Mouse (Mus musculus) forebrain, embryonic 10.5 days (tissue): ENCODE data around the gene Gar1. TPM values are rescaled to one million over a fixed set of nuclear protein-coding genes. Genes with fewer than 3 reads are reported as not detected.

Experiments
- DNase-seq: peaks from one replicate; pipeline ENCODE4 v3.0.0-alpha.2; 2017; ENCODE audit warnings: low spot score; ENCODE audit errors: extremely low spot score
- H3K27ac ChIP-seq: fragments of 300-500 bp; sonication (generic); 2 replicates; pipeline ENCODE4 v1.5.1; 2016; ENCODE audit warnings: mild to moderate bottlenecking
- H3K27me3 ChIP-seq: fragments of 300-500 bp; sonication (generic); 2 replicates; pipeline ENCODE4 v1.6.1; 2016; ENCODE audit warnings: mild to moderate bottlenecking; ENCODE audit not compliant: poor library complexity, severe bottlenecking
- H3K36me3 ChIP-seq: fragments of 300-500 bp; sonication (generic); replicated peaks from 2 replicates; pipeline ENCODE4 v1.6.1; 2016; ENCODE audit warnings: mild to moderate bottlenecking, moderate library complexity
- H3K4me1 ChIP-seq: fragments of 300-500 bp; sonication (generic); 2 replicates; pipeline ENCODE4 v1.6.1; 2016
- H3K4me3 ChIP-seq: fragments of 300-500 bp; sonication (generic); 2 replicates; pipeline ENCODE4 v1.5.1; 2016; ENCODE audit warnings: mild to moderate bottlenecking, moderate library complexity
- H3K9me3 ChIP-seq: fragments of 300-500 bp; sonication (generic); 2 replicates; pipeline ENCODE4 v1.6.1; 2016; ENCODE audit warnings: mild to moderate bottlenecking, moderate library complexity
- WGBS: fragments of 180-500 bp; shearing (Covaris S2); methylation state at CpG from one replicate; pipeline ENCODE4 v1.1.7; 2016; 5-methylcytosine and 5-hydroxymethylcytosine counted together
- polyA plus RNA-seq: library from polyadenylated mRNA; unstranded; fragments of >200 nt; fragmentation: Nextera tagmentation; extraction: Ambion mirVana; gene quantifications from 2 replicates; pipeline ENCODE4 v1.2.1, GENCODE M21; 2016

The Gar1 gene
- polyA plus RNA-seq, 1 experiment from 2014 or later, result 112 TPM

GRCm38 (mm10) chr3:129797341-129797740, 33.9 kb downstream of the Gar1 start:
- no peaks in the 10 kb centered on the region for H3K36me3 ChIP-seq
- no peak for DNase-seq
- H3K9me3 ChIP-seq, result no peaks in the 10 kb centered on the region
- 88% methylated on average over 5 of the region's 5 CpGs for WGBS
- H3K4me1 ChIP-seq, result no peaks in the 10 kb centered on the region
- H3K4me3 ChIP-seq, result no peak overlapping the region
- no peaks in the 10 kb centered on the region for H3K27me3 ChIP-seq
- H3K27ac ChIP-seq, result no peak overlapping the region

- DNase-seq, result no peak
- Histone ChIP-seq H3K9me3 (no peaks in the 10 kb centered on the region), H3K4me1 (peaks cover 9% of the 10 kb centered on the region), H3K4me3 (no peak overlapping the region), H3K27ac (no peak overlapping the region), H3K36me3 (no peaks in the 10 kb centered on the region), H3K27me3 (no peaks in the 10 kb centered on the region)
- WGBS, result 91% methylated on average over 5 of the region's 5 CpGs
These were observed 37.4 kb downstream of the Gar1 start for GRCm38 (mm10) chr3:129793801-129794200.

DNA sequence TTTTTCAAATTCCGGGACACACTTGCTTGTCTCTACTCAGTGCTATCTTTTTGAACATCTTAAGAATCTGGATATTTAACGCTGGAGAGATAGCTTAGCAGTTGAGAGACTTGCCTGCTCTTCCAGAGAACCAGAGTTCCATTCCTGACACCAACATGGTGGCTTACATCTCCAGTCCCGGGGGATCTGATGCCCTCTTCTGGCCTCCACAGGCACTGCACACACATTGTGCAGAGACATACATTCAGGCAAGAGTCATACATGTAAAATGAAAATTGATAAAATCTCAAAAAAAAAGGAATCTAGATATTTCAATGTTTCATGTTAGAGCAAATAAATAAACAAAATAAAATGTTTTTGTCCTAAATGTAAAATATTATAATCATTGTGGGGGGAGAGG, 48.5 kb downstream of the Gar1 start:
- no peak for DNase-seq
- Histone ChIP-seq H3K36me3 (no peaks in the 10 kb centered on the region), H3K27ac (no peak overlapping the region), H3K4me3 (no peak overlapping the region), H3K4me1 (peaks cover 6% of the 10 kb centered on the region; the same call in 1 of the 2 replicates), H3K9me3 (no peaks in the 10 kb centered on the region), H3K27me3 (no peaks in the 10 kb centered on the region)
- 94% methylated on average over 3 of the region's 3 CpGs for WGBS

DNA sequence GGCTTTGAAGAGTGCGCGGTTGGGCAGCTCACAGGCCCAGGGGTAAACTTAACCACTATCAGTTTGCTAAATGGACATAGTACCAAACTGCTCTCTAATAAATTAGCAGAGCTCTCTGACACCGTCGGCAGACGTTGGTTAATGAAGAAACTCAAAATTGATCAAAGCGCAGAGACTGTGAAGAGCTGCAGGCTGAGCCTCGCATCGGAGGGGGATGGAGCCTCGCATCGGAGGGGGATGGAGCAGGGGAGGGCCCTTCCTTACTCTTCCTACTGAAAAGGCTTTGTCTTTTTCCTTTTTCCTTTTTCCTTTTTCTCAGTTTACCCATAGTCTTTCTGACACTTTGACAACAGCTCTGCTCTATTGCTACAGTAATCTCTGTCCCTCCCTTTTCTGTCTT, 49.8 kb downstream of the Gar1 start:
- H3K27me3 ChIP-seq, result no peaks in the 10 kb centered on the region
- H3K36me3 ChIP-seq, result no peaks in the 10 kb centered on the region
- H3K4me1 ChIP-seq, result peaks cover 6% of the 10 kb centered on the region; the same call in 1 of the 2 replicates
- DNase-seq, result no peak
- 34% methylated on average over 10 of the region's 10 CpGs for WGBS
- no peak overlapping the region for H3K27ac ChIP-seq
- no peaks in the 10 kb centered on the region for H3K9me3 ChIP-seq
- no peak overlapping the region for H3K4me3 ChIP-seq

Other genes starting within 250 kb of the Gar1 start
- gene Egf, start 76.1 kb downstream of the Gar1 start, polyA plus RNA-seq, result 1.2 and 1.8 TPM in 2 replicates
- gene Lrit3, start 27.4 kb downstream of the Gar1 start, polyA plus RNA-seq, result not detected in 2 replicates
- 0.37 and 0.41 TPM in 2 replicates for gene Rrh, start 8.8 kb downstream of the Gar1 start, polyA plus RNA-seq
- gene Cfi, start 4.5 kb upstream of the Gar1 start, polyA plus RNA-seq, result 0.20 and 0.52 TPM in 2 replicates
- 37.1 and 39.3 TPM in 2 replicates for gene Pla2g12a, start 47.2 kb upstream of the Gar1 start, polyA plus RNA-seq
- 71.1 and 74.9 TPM in 2 replicates for gene Casp6, start 70.0 kb upstream of the Gar1 start, polyA plus RNA-seq
- gene Mcub, start 138.8 kb upstream of the Gar1 start, polyA plus RNA-seq, result 1.4 and 1.6 TPM in 2 replicates
- 36.1 and 36.6 TPM in 2 replicates for gene Sec24b, start 230.2 kb upstream of the Gar1 start, polyA plus RNA-seq